Mouse (Mus musculus): ENCODE data around the gene Clnk. TPM values are rescaled to one million over a fixed set of nuclear protein-coding genes. Genes with fewer than 3 reads are reported as not detected.

Gene Clnk
- polyA plus RNA-seq (2017; shearing (Covaris generic)) = not detected

DNA sequence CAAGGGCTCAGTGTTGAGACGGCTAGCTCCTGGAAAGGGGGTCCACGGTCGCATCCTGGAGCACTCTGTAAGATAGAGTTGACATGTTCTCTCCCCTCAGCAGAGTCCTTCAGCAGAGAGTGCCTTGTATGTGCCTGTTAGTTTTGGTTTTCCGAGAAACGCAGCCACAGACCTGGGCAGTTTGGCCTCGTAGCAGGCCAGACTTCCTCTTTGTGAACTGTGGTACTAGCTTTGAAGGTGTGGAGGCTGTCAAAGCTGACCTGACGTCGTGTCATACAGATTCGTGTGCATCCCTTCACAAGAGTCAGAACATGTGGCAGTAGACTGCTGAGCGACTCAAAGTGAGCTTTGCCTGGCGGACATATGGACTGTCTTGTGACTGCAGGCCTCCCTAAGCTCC lies at the start of gene Clnk:
Clnk (minus strand) TSS at position 191 of the 400 bp plus-strand sequence.

DNA sequence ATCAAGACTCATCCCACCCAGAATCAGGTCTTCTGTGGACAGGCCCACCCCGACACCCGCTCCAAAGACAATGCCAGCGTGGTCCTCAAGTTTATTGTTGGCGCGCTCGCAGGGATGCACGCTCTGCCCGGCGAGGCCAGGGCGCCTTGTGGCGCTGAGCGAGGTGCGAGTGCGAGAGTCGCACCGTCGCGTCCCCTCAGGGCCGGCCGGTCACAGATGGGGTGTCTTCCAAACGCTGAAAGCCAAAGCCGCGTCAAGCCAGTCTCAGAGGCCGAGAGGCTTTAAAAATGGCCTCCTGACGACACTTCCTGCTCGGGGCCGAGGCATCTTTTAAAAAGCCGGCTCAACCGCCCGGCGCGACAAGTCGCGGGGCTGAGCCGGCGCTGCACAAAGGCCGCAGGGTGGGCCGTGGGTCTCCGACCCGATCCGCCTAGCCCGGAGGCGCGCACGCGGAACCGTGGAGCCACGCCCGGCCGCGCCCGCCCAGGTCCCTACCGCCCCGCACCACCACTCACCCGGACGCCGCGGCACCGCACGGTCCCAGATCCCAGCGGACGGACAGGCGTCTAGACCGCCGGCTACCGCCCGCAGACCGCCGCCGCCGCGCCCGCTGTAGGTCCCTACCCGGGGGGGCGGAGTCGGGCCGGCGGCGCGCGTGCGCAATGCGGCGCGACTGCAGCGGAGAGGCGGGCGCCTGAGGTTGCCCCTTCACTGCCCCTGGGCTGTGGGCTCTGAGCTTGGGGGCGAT lies 192.3 kb downstream of the Clnk start, which contains the start of gene Zfp518b:
Zfp518b (minus strand) TSS at position 663 of the 748 bp plus-strand sequence.

Other genes starting within 250 kb of the Clnk start
- 1.2 TPM for gene Zfp518b, start 192.0 kb downstream of the Clnk start, polyA plus RNA-seq (2017; shearing (Covaris generic))

Data from CD4-positive, CD25-positive, alpha-beta regulatory T cell (primary cell).